Mouse (Mus musculus): ENCODE measurements around the gene Zbtb48.

DNA sequence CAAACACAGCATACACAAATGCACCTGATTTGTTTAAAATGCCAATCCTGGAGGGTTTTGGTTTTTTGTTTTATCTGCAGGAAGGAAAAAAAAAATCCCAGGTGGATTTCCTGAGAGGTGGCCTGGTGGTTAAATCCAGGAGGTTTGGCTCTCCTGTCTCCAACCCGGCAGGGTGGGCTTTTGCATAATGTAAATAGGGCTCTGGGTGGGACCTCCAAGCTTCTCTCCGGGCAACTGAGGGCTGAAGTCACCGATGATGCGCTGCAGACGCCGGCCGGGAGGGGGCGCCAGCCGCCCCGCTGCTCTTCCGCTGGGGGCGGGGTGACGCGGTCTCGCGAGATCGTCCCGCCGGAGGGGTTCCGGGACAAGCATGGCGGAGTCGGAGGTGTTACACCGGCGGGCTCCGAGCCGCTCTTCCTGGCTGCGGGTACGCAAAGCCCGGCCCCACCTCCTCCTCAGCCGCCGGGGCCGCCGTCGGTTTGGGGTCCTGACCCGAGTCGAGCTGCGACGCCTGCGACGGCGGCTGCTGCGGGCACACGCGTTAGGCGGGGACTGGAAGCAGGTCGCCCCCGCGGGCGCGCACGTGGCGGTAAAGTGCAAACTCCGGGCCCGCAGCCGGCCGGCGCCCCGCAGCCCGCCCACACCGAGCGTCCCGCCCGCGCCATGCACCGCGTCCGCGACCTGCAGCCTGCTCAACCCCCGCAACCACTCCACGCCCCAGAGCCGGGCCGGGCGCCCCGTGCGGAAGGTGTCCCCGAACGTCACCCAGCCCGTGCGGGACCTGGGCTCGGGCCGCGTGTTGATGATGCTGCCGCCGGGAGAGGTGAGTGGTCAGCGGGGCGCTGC is 11.7 kb upstream of the Zbtb48 start, which contains the start of gene Nol9:
- TF ChIP-seq EP300 (IDR thresholded peaks at IDR 0.05; ENCODE audit: insufficient read depth, low read depth, low read length) (peak; percentile 67; the same call in 1 of the 2 replicates), POLR2A (IDR thresholded peaks at IDR 0.05; ENCODE audit: insufficient read depth, low read depth, low read length) (peak; percentile 76)

All from heart, adult 2 months (tissue).